Mouse (Mus musculus) frontal cortex, postnatal 14 days (tissue): Measurements from ENCODE around the gene Xrn1.
A peak's percentile ranks its signal among the peaks of the same experiment; 100 is the strongest.
"Not testable (repeated sequence)": the region's sequence is repeated elsewhere in the genome, so short reads cannot be mapped to it uniquely, and the experiment has no call there.

Source experiments
- DNase-seq, 2 experiments: peaks; one replicate each; pipeline ENCODE4 v3.0.0; 2022; ENCODE audit warnings: low spot score in 2 of 2

Xrn1 gene

GRCm38 (mm10) chr9:96051501-96051900 is 96.9 kb downstream of the Xrn1 start:
- DNase-seq: no peak

DNA sequence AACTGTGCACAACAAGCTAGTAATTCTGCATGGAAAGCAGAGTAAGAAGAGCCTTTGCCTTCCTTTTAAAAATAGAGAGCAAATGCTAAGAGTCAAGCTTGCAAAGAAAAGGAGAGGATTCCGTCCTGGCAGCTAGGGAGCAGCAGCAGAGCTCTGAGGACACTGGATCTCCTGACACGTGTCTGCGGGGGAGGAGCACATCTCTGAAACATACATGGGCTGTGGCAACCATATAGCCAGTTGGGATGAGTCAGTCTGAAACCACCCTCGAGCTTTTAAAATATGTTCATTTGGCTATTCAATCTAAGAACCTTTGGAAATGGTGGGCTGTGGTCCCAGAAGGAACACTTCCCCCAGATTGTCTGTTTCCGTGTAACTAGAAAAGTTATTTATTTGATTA is 100.3 kb downstream of the Xrn1 start:
- DNase-seq: peak in 1 of 2 experiments; percentile 16

DNA sequence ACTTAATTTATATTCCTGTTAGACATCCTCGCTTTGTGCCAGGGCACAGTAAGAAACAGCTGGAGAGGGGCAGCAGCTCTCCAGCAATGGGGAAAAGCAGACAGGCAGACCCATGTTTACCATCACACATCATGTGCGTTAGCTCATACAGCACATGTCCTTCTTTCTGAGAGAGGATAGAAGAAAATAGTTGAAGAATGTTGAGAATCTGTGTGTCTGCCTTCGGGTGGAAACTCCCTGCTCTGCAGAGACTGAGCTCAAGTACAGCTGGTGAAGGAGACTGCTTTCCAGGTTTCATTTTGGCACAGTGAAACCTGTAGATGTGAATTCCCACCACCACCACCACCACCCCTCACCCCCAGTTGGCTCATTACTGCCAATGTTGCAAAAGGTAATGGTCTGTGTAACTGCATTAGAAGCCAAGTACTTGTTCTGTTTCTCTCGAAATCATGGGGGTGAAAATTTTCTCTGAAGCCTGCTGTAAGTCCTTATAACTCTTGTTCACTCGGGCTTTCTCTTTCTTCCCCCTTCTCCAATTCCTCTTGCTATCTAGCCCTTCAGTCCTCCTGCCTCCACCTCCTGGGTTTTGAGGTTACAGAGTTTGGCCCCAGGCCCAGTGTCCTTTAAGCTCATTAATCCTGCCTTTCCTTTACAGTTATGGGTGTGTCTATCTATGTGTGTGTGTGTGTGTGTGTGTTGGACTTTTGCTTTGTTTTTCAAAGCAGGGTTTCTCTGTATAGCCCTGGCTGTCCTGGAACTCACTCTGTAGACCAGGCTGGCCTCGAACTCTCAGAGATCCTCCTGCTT is 102.1 kb downstream of the Xrn1 start:
- no peak for DNase-seq

DNA sequence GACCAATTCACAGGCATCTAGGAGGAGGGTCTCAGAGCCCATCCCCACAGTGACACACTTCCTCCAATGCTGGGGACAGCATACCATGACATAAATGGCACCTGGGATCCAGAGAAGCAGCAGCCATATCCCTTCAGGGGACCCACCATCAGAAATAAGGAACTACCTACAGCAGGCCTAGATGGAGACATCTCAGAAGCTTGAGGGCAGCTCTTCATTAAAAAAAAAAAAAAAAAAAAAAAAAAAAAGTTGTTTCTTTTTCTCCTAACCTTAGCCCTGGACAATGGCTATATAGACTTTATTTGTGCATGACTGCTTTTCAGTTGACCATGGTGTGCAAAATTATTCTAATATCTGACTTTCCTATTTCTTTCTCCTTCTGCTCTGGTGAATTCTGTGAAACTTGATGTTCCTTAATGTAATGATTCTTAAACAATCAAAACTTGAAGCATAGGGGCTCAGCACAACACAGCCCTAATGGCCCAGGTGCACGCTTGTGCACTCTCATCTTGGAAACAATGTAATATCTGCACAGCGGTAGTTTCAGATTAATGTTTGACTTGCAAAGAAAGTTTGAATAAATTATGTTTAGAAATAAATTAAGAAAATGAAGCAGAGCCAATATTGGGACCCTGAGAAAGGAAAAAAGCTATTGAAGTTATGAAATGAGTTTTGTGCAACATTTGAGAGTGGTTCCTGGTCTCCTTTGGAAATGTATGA is 108.7 kb downstream of the Xrn1 start:
- no peak for DNase-seq

DNA sequence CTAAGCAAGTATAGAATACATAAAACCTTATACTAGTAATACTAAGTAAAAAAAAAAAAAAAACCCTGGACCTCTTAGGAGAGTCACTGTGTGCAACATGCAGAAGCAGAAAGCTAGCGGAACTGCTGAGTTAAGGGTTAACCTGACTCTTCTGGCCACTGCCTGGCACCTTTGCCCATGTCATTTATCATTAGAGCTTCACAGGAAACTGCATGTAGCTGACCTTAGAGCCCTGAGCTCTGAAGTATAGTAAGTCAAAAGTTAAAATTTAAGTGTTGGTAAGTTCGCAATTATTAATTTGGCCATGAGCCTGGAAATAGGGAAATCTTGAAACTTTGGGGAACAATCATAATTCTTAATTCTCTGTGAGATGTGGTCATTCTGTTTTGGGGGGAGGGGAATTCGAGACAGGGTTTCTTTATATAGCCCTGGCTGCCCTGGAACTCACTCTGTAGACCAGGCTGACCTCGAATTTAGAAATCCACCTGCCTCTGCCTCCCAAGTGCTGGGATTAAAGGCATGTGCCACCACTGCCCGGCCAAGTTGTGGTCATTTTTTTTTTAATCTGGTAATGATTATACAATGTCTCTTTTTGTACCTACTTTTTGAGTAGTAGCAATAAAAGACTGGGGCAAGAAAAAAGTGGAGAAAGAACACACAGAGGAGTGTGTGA is 109.4 kb downstream of the Xrn1 start:
- no peak for DNase-seq

- no peak for DNase-seq
These were observed 112.9 kb downstream of the Xrn1 start for GRCm38 (mm10) chr9:96067507-96067906.

DNA sequence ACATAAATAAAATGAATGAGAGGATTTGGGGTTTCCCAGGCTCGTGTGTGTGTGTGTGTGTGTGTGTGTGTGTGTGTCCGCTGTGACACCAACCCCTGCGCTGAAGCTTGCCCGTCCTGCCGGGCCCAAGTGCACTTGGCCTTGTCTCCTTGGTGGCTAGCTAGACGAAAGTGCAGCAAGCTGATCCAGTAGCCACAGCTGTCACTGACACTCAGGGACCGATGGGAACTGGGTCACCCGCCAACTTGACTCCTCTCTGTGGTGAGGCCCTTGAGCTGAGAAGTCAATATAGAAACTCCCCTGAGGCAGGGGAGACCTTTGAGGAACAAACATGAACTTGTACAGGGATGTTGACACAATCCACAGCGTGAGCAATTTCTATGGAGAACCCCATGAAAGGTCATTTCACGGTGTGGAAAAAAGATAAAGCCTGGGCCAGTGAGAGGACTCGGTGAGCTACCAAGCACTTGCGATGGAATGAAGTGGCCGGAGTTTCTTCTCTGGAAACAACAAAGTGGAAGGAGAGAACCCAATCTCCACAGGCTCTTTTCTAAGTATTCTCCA is 124.3 kb downstream of the Xrn1 start:
- DNase-seq: no peak

- no peak for DNase-seq
These were observed 130.7 kb downstream of the Xrn1 start for GRCm38 (mm10) chr9:96085293-96085692.

GRCm38 (mm10) chr9:96087671-96088070 is 133.1 kb downstream of the Xrn1 start:
- no peak for DNase-seq

GRCm38 (mm10) chr9:96088456-96088855 is 133.9 kb downstream of the Xrn1 start:
- DNase-seq: not testable (repeated sequence)

DNA sequence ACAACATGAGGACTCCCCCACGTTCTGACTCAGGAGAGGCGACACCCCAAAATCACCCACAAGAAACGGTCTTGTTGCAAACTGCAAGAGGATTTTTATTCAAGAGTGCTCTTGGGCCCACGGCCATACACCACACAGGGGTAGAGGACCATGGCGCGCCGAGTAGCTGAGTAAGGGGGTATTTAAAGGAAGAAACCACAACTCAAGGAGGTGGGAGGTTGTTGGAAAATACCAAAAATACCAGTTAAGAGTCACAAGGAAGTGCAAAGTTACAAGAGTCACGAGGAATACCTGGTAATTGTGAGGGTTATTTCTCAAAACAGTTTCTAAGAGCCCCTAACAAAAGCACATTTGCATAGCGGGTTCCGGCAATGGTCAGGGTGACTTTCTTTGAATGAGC is 138.1 kb downstream of the Xrn1 start:
- DNase-seq: not testable (repeated sequence)

- no peak for DNase-seq
These were observed 138.7 kb downstream of the Xrn1 start for GRCm38 (mm10) chr9:96093221-96093620.

DNA sequence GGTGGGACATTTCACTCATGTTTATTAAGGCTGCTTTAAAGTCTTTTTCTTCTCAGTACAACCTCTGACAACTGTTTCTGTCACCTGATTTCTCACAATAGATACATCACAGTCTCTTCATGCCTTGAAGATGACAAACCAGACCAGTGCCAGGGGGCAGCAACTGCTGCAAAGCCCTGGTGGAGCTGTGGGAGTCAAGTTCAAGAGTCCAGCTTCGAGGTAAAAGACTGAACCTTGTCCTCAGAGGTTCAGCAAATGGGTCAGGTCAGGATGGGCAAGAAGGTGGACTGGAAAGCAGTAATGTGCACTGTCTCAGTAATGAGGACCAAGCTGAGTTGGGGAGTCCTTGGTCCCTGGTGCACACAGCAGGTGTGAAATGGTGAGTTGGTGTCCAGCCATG is 139.8 kb downstream of the Xrn1 start:
- no peak for DNase-seq

DNA sequence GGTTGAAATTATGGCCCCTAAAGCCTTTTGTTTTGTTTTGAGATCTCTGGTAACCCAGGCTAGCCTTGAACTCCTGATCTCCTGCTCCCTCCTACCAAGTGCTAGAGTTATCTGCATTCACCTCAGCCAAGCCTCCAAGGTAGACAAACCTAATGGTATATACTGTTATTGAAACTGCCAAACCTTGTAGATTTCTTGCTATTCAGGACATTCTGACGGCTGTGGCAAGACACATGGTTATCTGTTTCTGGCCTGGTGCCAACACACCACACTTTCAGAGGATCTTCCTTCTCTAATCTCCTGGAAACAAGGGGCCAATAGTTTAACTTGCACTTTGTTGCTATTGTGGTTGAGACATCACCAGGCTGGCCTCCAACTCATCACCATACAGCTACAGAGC is 140.6 kb downstream of the Xrn1 start:
- no peak for DNase-seq

GRCm38 (mm10) chr9:96102846-96103245 is 148.3 kb downstream of the Xrn1 start:
- DNase-seq: no peak
